Mouse (Mus musculus) erythroblast, embryonic 14.5 days (primary cell): Measurements from ENCODE around the gene Pten.

ENCODE experiments used
- GATA1 ChIP-seq: IDR thresholded peaks from 2 replicates; pipeline ENCODE4 v1.6.1; 2012; ENCODE audit warnings: low read length, inconsistent platforms, mixed read lengths
- TAL1 ChIP-seq: IDR thresholded peaks from 3 replicates; pipeline ENCODE4 v1.6.1; 2012; ENCODE audit warnings: low read length, inconsistent platforms, mixed read lengths

DNA sequence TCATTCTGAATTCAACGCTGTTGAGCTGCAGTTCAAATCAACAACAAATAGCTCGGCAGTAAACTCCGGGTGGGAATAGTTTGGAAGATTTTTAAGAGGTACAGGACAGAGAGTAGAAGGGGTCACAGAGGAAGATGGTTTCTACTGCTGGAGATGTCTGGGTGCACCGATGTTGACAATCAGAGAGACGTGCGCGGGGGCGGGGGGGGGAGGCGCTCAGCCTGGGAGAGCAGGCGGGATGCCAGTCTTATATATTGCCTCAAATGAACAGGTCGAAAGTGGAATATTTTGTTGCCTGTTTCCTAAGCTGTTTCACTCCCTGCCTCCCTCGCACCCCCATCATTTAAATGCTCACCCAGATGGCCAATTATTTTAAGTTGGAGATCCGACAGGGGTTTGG is 109.5 kb downstream of the Pten start:
- TF ChIP-seq TAL1 = no peak
- TF ChIP-seq GATA1 = no peak
